Mouse (Mus musculus) gastrocnemius, postnatal 10 days (tissue): ENCODE data around the gene Phf20. TPM values are rescaled to one million over a fixed set of nuclear protein-coding genes. Genes with fewer than 3 reads are reported as not detected.
"Not testable (repeated sequence)": the region's sequence is repeated elsewhere in the genome, so short reads cannot be mapped to it uniquely, and the experiment has no call there.

Experiments used
- DNase-seq: peaks from one replicate; pipeline ENCODE4 v3.0.0; 2021; ENCODE audit warnings: mixed read lengths
- total RNA-seq, 2 experiments: library from RNA; stranded (reverse); gene quantifications; 2 replicates each; pipeline ENCODE4 v1.2.3; 2021

Phf20 gene
- total RNA-seq, 2 experiments from 2014 or later, result 25.1 to 27.3 TPM

- no peak for DNase-seq
These were observed 1.1 kb downstream of the Phf20 start for GRCm38 (mm10) chr2:156197129-156197911.

DNA sequence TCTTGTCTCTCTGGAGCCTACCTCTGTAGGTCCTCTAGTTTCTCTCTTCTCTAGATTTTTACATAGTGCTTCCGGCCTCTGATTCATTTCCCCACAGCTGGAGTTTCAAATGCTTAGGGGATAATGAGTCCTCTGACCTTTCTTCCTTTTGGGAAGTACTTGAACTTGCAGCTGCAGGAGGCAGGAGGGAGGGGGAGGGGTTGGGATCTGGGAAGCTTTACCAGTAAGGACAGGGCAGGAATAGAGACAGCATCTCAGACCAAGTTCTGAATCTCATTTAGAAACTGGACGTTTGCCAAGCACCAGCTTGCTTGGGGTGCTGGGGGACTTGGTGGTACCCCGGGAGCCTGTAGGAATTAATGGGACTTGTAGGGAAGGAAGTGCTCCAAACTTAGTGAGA, 3.7 kb downstream of the Phf20 start:
- no peak for DNase-seq

GRCm38 (mm10) chr2:156201486-156201885, 5.2 kb downstream of the Phf20 start:
- no peak for DNase-seq

DNA sequence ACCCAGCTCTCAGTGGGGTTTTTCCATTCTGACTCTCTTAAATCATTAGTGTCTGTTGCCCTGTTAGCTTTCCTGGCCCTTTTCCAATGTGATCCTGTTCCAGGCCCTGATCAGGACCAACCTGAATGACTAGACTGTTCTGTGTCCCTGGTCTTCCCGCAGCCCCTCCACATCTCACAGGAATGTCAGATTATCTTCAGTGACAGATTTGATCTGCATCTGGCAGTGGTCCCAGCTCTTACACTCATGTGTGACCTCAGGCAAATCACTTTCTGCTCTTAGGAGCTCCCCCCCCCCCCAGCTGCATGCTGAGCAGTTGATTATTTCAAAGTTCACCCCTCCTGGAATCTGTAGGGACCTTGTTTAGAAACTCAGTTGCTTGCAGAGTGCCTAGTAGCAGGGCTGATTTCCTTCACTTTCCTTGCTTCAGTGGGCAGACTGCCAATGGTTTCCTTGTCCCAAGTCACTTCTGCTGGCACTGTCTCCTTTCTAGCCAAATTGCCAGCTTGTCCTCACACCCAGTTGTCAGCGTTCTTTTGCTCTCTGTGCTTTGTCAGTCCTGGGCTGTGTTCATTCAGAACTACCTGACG, 6.7 kb downstream of the Phf20 start:
- peak; percentile 47 for DNase-seq

DNA sequence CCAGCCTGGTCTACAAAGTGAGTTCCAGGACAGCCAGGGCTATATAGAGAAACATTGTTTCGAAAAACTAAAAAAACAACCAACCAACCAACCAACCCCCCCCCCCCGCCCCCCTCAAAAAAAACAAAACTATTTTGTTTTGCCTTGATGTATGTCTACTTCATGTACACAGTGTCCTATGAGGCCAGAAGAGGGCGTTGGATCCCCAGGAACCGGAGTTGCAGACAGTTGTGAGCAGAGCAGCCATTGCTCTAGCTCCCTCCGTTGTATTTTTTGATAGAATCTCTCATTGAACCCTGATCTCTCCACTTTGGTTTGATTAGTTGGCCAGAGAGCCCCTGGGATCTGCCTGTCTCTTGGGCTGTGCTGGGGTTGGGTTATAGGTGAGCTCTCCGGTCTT, 7.7 kb downstream of the Phf20 start:
- DNase-seq, result no peak

GRCm38 (mm10) chr2:156217786-156218185, 21.5 kb downstream of the Phf20 start:
- DNase-seq, result no peak

DNA sequence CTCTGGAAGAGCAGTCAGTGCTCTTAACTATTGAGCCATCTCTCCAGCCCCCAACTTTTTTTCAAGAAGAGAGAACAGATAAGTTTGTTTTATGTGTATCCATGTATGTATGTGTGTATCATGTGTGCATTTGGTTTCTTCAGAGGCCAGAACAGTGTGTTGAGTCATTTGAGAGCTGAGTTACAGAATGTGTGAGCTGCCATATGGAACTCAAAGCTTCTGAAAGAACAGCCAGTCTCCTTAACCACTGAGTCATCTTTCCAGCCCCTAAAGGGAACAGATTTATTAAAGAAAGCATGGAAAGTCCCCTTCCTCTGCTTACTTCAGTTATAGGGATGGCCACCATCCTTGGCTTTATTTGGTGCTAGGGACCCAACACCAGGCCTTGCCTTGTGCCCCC, 25.8 kb downstream of the Phf20 start:
- no peak for DNase-seq

DNA sequence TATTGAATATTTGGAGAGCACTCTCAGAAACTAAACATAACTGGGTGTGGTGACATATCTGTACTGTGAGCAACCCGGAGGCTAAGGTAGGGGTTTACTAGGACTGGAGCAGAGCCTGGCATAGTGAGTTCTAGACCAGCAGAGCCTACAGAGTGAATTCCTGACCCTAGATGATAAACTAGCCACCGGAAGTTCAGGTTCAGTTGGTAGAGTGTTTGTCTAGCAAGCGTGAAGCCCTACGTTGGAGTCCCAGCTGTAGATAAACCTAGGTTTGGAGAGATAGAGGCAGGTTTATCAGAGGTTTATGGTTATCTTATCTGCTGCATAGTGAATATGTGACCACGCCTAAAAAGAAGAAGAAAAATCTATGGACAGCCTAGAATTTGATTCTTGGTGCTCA, 27.8 kb downstream of the Phf20 start:
- no peak for DNase-seq

DNA sequence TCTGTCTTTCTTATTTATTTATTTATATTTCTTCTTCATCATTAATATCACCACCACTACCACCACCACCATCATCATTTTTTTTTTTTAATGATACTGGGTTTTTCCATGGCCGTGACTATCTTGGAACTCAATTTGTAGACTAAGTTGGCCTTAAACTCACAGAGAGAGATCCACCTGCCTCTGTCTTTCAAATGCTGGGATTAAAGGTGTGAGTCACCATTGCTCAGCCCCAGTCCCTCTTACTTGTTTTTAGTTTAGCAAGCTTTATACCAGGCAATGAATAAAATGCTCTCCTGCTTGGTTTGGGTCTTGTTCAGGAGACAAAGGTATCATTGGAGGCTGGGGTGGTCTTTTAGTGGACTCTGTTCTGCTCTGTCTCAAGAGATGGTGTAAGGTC, 31.4 kb downstream of the Phf20 start:
- DNase-seq, result no peak

DNA sequence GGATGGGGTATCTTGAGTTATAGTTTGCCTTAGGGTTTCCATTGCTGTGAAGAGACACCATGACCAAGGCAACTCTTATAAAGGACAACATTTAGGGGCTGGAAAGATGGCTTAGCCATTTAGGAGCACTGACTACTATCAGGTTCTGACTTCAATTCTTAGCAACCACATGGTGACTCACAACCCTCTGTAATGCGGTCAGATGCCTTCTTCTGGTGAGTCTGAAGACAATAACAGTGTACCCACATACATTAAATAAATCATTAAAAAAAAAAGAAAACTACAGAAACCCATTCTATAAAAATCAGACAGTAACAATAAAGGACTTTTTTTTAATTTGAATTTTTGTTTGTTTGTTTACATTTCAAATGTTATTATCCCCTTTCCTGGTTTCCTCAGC, 32.9 kb downstream of the Phf20 start:
- no peak for DNase-seq

GRCm38 (mm10) chr2:156231340-156231739, 35.1 kb downstream of the Phf20 start:
- no peak for DNase-seq

DNA sequence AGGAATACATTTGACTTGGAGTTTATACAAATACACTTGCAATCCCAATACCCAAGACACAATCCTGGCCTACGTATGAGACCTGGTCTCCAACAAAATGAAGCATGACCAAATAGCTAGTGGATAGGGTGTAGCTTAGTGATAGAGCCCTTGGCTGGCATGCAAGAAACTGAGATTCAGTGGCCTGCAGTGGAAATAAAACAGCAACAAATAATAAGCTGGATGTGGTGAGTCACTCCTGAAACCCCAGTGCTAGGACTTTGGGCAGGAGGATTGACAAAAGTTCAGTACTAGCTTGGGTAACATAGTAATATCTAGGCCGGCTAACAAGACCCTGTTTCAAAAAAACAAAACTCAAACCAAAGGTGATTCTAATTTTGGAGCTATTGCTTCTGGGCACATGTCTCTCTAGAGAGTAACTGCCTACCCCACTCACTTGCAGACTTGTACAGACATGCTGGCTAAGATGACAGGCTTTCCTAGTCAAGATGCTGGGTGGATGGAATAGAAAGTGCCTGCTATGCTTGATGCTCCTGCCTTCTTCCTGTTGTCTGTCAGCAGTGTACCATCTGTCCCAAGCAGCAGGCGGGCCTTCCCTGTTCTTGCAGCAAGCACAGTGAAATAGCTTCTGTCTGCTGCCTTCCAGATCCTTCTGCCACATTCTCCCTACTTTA, 37.1 kb downstream of the Phf20 start:
- no peak for DNase-seq

- DNase-seq, result not testable (repeated sequence)
These were observed 37.8 kb downstream of the Phf20 start for GRCm38 (mm10) chr2:156234016-156234415.

- DNase-seq, result peak; percentile 36
These were observed 39.6 kb downstream of the Phf20 start for GRCm38 (mm10) chr2:156235847-156236246.

DNA sequence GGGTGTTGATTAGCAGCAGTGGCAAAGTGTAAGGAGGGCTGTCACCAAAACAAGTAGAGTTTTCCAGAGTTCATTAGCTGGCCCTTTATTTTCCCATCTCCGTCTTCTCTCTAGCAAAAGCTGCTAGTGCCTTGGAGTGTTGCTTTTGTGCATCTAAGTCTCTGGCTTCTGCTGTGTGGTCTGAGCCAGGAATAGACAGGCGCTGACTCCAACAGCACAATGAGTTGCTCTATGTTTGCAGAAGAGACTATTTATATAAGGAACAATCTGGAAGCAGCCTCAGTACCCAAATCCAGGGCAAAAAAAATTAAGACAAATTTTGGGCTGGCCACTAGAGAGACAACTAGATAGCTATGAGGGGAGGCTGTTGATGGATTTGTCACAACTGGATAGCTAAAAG, 45.4 kb downstream of the Phf20 start:
- no peak for DNase-seq

DNA sequence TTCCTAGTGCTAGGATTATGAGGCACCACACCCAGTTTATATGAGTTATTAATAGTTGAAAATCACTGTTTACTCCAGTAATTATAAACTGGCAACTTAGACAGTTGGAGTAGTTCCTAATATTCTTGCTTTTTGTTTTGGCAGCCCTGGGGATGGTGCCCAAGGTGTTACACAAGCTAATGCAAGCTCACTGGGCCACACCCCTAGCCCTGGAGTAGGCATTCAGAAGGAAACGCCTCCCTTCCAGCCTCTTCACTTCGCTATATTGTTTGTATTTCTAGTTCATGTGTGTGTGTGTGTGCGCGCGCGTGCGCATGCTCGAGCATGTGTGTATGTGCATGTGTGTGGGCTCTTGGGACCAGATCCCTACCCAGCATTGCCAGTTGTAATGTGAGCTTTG, 46.7 kb downstream of the Phf20 start:
- no peak for DNase-seq

DNA sequence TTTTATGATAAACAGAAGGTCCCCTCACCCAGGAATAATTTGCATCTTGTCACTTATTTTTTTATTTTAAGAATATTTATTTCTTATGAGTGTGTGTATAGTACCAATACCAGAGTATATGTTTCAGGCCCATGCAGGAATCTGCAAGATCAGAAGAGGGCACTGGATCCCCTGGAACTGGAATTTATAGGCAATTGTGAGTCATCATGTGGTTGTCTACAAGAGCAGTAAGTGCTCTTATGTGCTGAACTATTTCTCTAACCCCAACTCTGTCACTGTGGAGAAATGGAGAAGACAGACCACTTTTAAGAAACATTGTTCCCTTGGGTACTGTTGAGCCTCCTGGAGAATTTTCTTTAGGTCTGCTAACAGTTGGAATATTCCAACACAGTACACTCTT, 51.3 kb downstream of the Phf20 start:
- DNase-seq, result no peak

- DNase-seq, result no peak
These were observed 54.5 kb downstream of the Phf20 start for GRCm38 (mm10) chr2:156250761-156251160.

DNA sequence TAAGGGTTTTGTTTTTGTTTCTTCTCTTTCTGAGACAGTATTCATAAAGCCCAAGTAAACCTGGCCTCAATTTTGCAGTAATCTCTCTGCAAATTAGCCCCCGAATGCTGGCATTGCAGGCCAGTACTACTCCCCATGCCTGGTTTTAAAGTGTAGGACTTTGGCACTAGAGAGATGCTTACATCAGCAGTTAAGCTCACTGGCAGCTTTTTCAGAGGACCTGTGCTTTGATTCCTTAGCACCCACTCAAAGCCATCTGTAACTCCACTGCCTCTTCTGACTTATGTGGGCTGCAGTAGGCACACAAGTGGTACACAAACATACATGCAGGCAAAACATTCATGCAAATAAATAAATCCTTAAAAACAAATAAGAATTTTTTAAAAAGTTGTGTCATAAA, 55.0 kb downstream of the Phf20 start:
- no peak for DNase-seq

- DNase-seq, result peak; percentile 22
These were observed 60.8 kb downstream of the Phf20 start for GRCm38 (mm10) chr2:156257051-156257450.

- DNase-seq, result no peak
These were observed 61.9 kb downstream of the Phf20 start for GRCm38 (mm10) chr2:156257922-156258761.

DNA sequence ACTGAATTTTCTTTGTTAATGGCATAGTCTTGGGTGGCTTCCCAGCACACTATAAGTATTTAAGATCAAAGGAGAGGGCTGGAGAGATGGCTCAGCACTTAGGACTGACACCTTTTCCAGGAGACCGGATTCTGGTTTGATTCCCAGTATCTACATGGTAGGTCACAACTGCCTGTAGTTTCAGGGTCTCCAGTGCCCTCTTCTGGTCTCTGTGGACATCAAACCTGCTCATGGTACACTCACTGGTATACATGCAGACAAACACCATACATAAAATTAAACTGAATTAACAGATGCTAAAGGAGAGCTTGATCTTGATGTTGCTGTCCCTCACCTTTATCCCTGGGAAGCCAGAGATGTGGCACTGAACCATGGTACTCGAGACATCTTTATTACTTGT, 64.7 kb downstream of the Phf20 start:
- DNase-seq, result no peak
